Comparison of ENCODE assay signal across 8 mouse cellular contexts in genomic region chr10:128546787-128547186, GRCm38 (mm10). TPM values are rescaled to one million over a fixed set of nuclear protein-coding genes. Genes with fewer than 3 reads are reported as not detected.
DNase-seq lines count a peak whose midpoint lies in the region; ATAC-seq and TF ChIP-seq lines count a peak whose summit lies in the region.

No protein-coding gene starts in this region.

- H3K9me3 ChIP-seq in heart, embryonic 16.5 days (replicated peaks; ENCODE audit: control insufficient read depth, low read length) = no peaks in the 10 kb centered on the region
- H3K9me3 ChIP-seq in G1E (replicated peaks) = no peaks in the 10 kb centered on the region
- H3K9me3 ChIP-seq in hindbrain, embryonic 10.5 days = no peaks in the 10 kb centered on the region
- no peaks in the 10 kb centered on the region for H3K9me3 ChIP-seq in midbrain, embryonic 10.5 days (replicated peaks)

- H3K27ac ChIP-seq in heart, embryonic 16.5 days (ENCODE audit: low read length) = peak overlapping the region; percentile 96
- H3K27ac ChIP-seq in hindbrain, embryonic 10.5 days = peak overlapping the region; percentile 93
- peak overlapping the region; percentile 97 for H3K27ac ChIP-seq in midbrain, embryonic 10.5 days (replicated peaks)

- H3K4me2 ChIP-seq in heart, embryonic 16.5 days (ENCODE audit: low read depth, low read length) = peak overlapping the region; percentile 89

- ATAC-seq in heart, embryonic 16.5 days (replicated peaks; ENCODE audit: extremely low read depth, insufficient read depth, low FRiP score) = no peak
- ATAC-seq in G1E (ENCODE audit: extremely low read depth, insufficient number of reproducible peaks, low FRiP score, poor library complexity, severe bottlenecking) = no peak

- WGBS in heart, embryonic 16.5 days = 16% methylated on average over 7 of the region's 7 CpGs
- WGBS in hindbrain, embryonic 10.5 days = 30% methylated on average over 7 of the region's 7 CpGs
- 31% methylated on average over 7 of the region's 7 CpGs for WGBS in midbrain, embryonic 10.5 days

- TF ChIP-seq CTCF in G1E (IDR thresholded peaks at IDR 0.05; ENCODE audit: low read depth, low read length) = no peak

- H3K4me1 ChIP-seq in heart, embryonic 16.5 days (ENCODE audit: control insufficient read depth, insufficient read depth, low read length) = peaks cover 11% of the 10 kb centered on the region
- peaks cover 52% of the 10 kb centered on the region for H3K4me1 ChIP-seq in G1E (ENCODE audit: insufficient read depth, low read depth, low read length)
- peaks cover 30% of the 10 kb centered on the region for H3K4me1 ChIP-seq in hindbrain, embryonic 10.5 days (replicated peaks)
- peaks cover 32% of the 10 kb centered on the region for H3K4me1 ChIP-seq in midbrain, embryonic 10.5 days

- no peak for DNase-seq in heart, postnatal 4 days
- no peak for DNase-seq in G1E (ENCODE audit: low spot score)
- DNase-seq in hindbrain, embryonic 10.5 days (ENCODE audit: low spot score) = no peak
- no peak for DNase-seq in midbrain, embryonic 10.5 days (ENCODE audit: low spot score)
- DNase-seq in right cerebral cortex, adult 18-20 months = no peak
- no peak for DNase-seq in adrenal gland, postnatal 10 days
- DNase-seq in layer of hippocampus, adult 11-12 months (ENCODE audit: low spot score) = no peak

- H3K27me3 ChIP-seq in heart, embryonic 16.5 days (ENCODE audit: control insufficient read depth, insufficient read depth, low read length) = no peaks in the 10 kb centered on the region
- H3K27me3 ChIP-seq in G1E (ENCODE audit: insufficient read depth, low read length) = no peaks in the 10 kb centered on the region
- no peaks in the 10 kb centered on the region for H3K27me3 ChIP-seq in hindbrain, embryonic 10.5 days (ENCODE audit: insufficient read depth, poor library complexity, severe bottlenecking)
- H3K27me3 ChIP-seq in midbrain, embryonic 10.5 days (ENCODE audit: low read depth, poor library complexity, severe bottlenecking) = no peaks in the 10 kb centered on the region

- peak overlapping the region; percentile 82 for H3K9ac ChIP-seq in heart, embryonic 16.5 days (ENCODE audit: low read length)

- peaks cover 29% of the 10 kb centered on the region for H3K36me3 ChIP-seq in heart, embryonic 16.5 days (ENCODE audit: control insufficient read depth, insufficient read depth)
- H3K36me3 ChIP-seq in G1E (replicated peaks) = peaks cover 50% of the 10 kb centered on the region
- H3K36me3 ChIP-seq in hindbrain, embryonic 10.5 days = peaks cover 43% of the 10 kb centered on the region
- H3K36me3 ChIP-seq in midbrain, embryonic 10.5 days = peaks cover 44% of the 10 kb centered on the region

- H3K4me3 ChIP-seq in heart, embryonic 16.5 days (ENCODE audit: low read length) = peak overlapping the region; percentile 91
- peak overlapping the region; percentile 82 for H3K4me3 ChIP-seq in G1E (ENCODE audit: low read depth, low read length)
- peak overlapping the region; percentile 86 for H3K4me3 ChIP-seq in hindbrain, embryonic 10.5 days
- H3K4me3 ChIP-seq in midbrain, embryonic 10.5 days = peak overlapping the region; percentile 84

RNA-seq across cellular contexts. Expression of gene Zc3h10, which starts 0.8 kb away (rescaled TPM):
- polyA plus RNA-seq in heart, embryonic 16.5 days (2015; fragmentation: Nextera tagmentation; extraction: Ambion mirVana) = 8.4 and 9.5 TPM in 2 replicates
- 1 to 10 TPM; 6.9 to 8.3 TPM for total RNA-seq in heart, postnatal 4 days (2021)
- total RNA-seq in G1E (2014; fragmentation: Nextera tagmentation) = 7.2 and 9.2 TPM in 2 replicates
- 12.0 and 13.3 TPM in 2 replicates for total RNA-seq in G1E (2017)
- 21.1 and 21.9 TPM in 2 replicates for polyA plus RNA-seq in G1E (2012)
- 16.9 and 19.9 TPM in 2 replicates for polyA plus RNA-seq in hindbrain, embryonic 10.5 days (2016; fragmentation: Nextera tagmentation; extraction: Ambion mirVana)
- 15.4 and 19.5 TPM in 2 replicates for polyA plus RNA-seq in midbrain, embryonic 10.5 days (2016; fragmentation: Nextera tagmentation; extraction: Ambion mirVana)
- total RNA-seq in adrenal gland, postnatal 10 days (2021) = 10 to 100 TPM; 10.5 to 14.7 TPM

RNA-seq across cellular contexts. Expression of gene Rpl41, which starts 2.3 kb away (rescaled TPM):
- polyA plus RNA-seq in heart, embryonic 16.5 days (2015; fragmentation: Nextera tagmentation; extraction: Ambion mirVana) = 1,776 and 2,205 TPM in 2 replicates
- 1,000 to 10,000 TPM; 2,410 to 2,531 TPM for total RNA-seq in heart, postnatal 4 days (2021)
- total RNA-seq in G1E (2014; fragmentation: Nextera tagmentation) = 2,429 and 2,736 TPM in 2 replicates
- total RNA-seq in G1E (2017) = 5,596 and 6,924 TPM in 2 replicates
- 10,155 and 11,415 TPM in 2 replicates for polyA plus RNA-seq in G1E (2012)
- 2,868 and 3,332 TPM in 2 replicates for polyA plus RNA-seq in hindbrain, embryonic 10.5 days (2016; fragmentation: Nextera tagmentation; extraction: Ambion mirVana)
- 2,872 and 3,266 TPM in 2 replicates for polyA plus RNA-seq in midbrain, embryonic 10.5 days (2016; fragmentation: Nextera tagmentation; extraction: Ambion mirVana)
- total RNA-seq in adrenal gland, postnatal 10 days (2021) = 1,000 to 10,000 TPM; 2,762 to 2,852 TPM

RNA-seq across cellular contexts. Expression of gene Pa2g4, which starts 19.0 kb away (rescaled TPM):
- 125 and 150 TPM in 2 replicates for polyA plus RNA-seq in heart, embryonic 16.5 days (2015; fragmentation: Nextera tagmentation; extraction: Ambion mirVana)
- 10 to 100 TPM; 81.9 to 82.5 TPM for total RNA-seq in heart, postnatal 4 days (2021)
- total RNA-seq in G1E (2014; fragmentation: Nextera tagmentation) (692 and 813 TPM in 2 replicates), G1E (2017) (212 and 245 TPM in 2 replicates)
- polyA plus RNA-seq in G1E (2012) = 659 and 767 TPM in 2 replicates
- polyA plus RNA-seq in hindbrain, embryonic 10.5 days (2016; fragmentation: Nextera tagmentation; extraction: Ambion mirVana) = 205 and 257 TPM in 2 replicates
- 231 and 262 TPM in 2 replicates for polyA plus RNA-seq in midbrain, embryonic 10.5 days (2016; fragmentation: Nextera tagmentation; extraction: Ambion mirVana)
- total RNA-seq in adrenal gland, postnatal 10 days (2021) = 10 to 100 TPM; 85.1 to 90.9 TPM

RNA-seq across cellular contexts. Expression of gene Esyt1, which starts 21.1 kb away (rescaled TPM):
- polyA plus RNA-seq in heart, embryonic 16.5 days (2015; fragmentation: Nextera tagmentation; extraction: Ambion mirVana) = 22.5 and 25.7 TPM in 2 replicates
- total RNA-seq in heart, postnatal 4 days (2021) = 10 to 100 TPM; 28.4 to 31.3 TPM
- 31.8 and 36.0 TPM in 2 replicates for total RNA-seq in G1E (2014; fragmentation: Nextera tagmentation)
- total RNA-seq in G1E (2017) = 98.1 and 107 TPM in 2 replicates
- polyA plus RNA-seq in G1E (2012) = 72.2 and 80.2 TPM in 2 replicates
- 20.2 and 22.0 TPM in 2 replicates for polyA plus RNA-seq in hindbrain, embryonic 10.5 days (2016; fragmentation: Nextera tagmentation; extraction: Ambion mirVana)
- 17.2 and 23.6 TPM in 2 replicates for polyA plus RNA-seq in midbrain, embryonic 10.5 days (2016; fragmentation: Nextera tagmentation; extraction: Ambion mirVana)
- 10 to 100 TPM; 31.5 to 41.5 TPM for total RNA-seq in adrenal gland, postnatal 10 days (2021)

RNA-seq across cellular contexts. Expression of gene Erbb3, which starts 42.7 kb away (rescaled TPM):
- polyA plus RNA-seq in heart, embryonic 16.5 days (2015; fragmentation: Nextera tagmentation; extraction: Ambion mirVana) = 3.9 and 5.4 TPM in 2 replicates
- 1 to 10 TPM; 7.1 to 8.2 TPM for total RNA-seq in heart, postnatal 4 days (2021)
- total RNA-seq in G1E (2014; fragmentation: Nextera tagmentation) (2.0 and 2.2 TPM in 2 replicates), G1E (2017) (0.35 and 0.49 TPM in 2 replicates)
- 0.15 and 0.17 TPM in 2 replicates for polyA plus RNA-seq in G1E (2012)
- polyA plus RNA-seq in hindbrain, embryonic 10.5 days (2016; fragmentation: Nextera tagmentation; extraction: Ambion mirVana) = 5.0 and 13.5 TPM in 2 replicates
- 0.72 and 1.4 TPM in 2 replicates for polyA plus RNA-seq in midbrain, embryonic 10.5 days (2016; fragmentation: Nextera tagmentation; extraction: Ambion mirVana)
- 10 to 100 TPM in 1 of 2 experiments, 1 to 10 TPM in 1; 10.0 to 11.1 TPM for total RNA-seq in adrenal gland, postnatal 10 days (2021)
